Mouse (Mus musculus) thymus, postnatal 14 days (tissue): Measurements from ENCODE around the gene Hs6st3.
A peak's percentile ranks its signal among the peaks of the same experiment; 100 is the strongest.

Experiments used
- DNase-seq: peaks from one replicate; pipeline ENCODE4 v3.0.0; 2021

The Hs6st3 gene

DNA sequence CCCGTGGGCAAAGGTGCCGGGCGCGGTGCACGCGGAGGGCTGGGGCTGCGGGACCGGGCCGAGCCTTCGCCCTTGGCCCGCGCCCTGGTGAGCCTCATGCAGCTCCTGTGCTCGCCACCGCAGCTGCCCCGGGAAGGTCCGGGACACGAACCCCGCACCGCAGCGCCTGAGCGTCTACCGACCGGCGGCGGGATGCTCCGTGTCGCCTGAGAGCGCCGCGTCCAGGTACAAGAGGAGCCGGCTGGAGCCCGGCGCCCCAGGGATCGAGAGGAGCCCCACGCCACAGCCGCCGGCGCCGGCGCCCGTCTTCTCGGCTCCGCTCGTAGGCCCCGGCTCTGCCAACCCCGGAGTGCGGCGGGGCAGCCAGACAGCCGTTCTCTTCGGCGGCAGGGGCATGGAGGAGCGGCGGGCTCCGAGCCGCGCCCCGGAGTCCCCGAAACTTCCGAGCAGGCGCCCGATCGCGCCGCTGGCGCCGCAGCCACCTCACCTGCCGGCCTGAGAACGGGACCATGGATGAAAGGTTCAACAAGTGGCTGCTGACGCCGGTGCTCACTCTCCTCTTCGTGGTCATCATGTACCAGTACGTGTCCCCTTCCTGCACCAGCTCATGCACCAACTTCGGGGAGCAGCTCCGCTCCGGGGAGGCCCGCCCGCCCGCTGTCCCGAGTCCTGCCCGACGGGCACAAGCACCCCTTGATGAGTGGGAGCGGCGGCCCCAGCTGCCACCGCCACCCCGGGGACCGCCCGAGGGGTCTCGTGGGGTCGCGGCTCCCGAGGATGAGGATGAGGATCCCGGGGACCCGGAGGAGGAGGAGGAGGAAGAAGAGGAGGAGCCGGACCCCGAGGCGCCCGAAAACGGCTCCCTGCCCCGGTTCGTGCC is at the start of gene Hs6st3:
Gene Hs6st3 (plus strand): TSS at position 436 of the 880 bp plus-strand sequence.
- DNase-seq: peak; percentile 5

DNA sequence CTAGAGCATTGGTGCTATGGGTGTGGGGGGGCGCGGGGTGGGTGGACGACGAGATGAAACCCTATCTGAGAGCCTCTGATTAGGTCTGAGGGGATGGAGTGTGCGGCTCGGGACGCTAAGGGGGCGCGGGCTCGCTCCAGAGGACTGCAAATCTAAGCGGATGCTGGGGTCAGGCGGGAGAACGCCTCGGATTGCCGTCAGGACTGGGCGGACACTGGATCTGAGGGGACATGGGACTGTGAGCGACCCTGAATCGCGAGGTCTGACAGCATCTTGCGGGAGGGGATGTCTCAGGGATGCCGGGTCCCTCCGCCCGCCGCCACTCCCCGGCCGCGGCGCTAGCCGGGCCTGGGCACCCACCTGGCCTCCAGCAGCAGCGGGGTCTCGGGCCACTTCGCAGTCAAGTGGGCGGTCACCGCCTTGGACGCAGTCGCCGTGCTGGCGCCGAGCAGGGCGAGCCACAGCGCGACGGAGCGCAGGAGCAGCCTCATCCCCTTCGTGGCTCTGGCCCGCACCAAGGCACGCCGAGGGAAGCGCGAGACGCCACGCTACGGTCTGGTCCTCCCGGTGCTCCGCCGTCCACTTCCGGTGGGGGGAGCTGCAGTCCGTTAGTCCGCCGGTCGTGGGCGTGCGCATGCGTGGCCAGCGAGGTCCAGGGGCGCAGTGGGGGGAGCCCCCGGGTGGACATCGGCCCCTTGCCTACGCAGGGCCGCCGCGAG is 39.1 kb upstream of the Hs6st3 start, which contains the start of gene Uggt2:
Gene Uggt2 (minus strand): TSS at position 580 of the 719 bp plus-strand sequence.
- no peak for DNase-seq

DNA sequence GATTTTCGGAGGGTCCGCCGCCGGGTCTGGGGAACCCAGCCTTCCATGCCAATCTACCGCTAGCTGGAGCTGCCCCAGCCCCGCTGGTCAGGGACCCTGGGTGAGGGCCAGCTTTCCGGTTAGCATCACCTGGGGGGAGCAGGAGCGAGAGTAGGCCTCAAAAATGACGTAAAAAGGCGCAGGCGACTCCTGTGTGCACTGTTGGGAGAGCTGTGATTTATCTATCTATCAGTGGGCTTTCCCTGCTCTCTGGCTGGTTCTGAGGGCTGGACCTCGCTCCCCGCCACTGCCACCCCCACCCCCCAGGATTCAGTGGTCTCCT is 38.6 kb upstream of the Hs6st3 start:
- DNase-seq: no peak

- no peak for DNase-seq
Observed at GRCm38 (mm10) chr14:119107591-119107990, 30.6 kb upstream of the Hs6st3 start.

DNA sequence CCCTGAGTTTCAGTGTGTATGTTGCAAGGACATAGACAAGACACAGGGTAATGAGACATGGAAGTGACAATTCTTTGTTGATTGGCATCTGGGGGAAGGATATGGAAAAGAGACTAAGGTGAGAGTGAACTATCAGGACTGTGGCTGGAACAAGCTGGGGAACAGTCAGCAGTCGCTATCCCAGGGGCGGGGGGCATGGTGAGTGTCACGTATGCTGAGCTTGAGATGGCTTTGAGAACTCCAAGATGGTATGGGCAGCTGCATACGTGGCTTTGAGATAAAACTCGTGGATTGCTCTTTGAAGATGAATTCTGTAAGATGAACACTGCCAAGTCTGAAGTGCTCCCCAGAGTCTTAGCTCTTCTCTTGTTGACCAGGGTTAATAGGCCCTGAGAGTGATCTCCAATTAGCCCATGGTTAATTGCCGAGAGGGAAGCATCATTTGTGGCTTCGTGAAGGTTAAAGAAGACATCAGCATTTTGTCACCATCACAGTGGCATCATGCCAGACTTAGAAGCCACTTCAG is 29.3 kb upstream of the Hs6st3 start:
- DNase-seq: no peak

GRCm38 (mm10) chr14:119109776-119110218 is 28.3 kb upstream of the Hs6st3 start:
- no peak for DNase-seq

- no peak for DNase-seq
Observed at GRCm38 (mm10) chr14:119112558-119112957, 25.6 kb upstream of the Hs6st3 start.

DNA sequence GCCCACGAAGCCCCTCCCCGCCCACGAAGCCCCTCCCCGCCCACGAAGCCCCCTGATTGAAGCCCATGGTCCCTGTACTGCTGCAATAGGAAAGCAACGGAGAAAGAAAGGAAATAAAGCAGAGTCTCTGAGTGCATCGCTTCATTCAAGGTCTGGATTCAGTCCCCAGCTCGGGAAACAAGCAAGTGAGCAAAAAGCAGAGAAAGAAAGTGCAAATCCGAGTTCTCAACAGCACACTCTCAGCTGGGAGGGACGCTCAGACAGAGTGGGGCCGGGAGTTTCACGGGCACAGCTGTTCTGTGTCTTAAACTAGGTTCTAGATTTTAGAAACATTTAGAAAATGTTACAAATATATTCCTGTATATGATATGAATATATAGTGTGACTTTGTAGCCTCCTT is 14.6 kb upstream of the Hs6st3 start:
- no peak for DNase-seq

- DNase-seq: no peak
Observed at GRCm38 (mm10) chr14:119124061-119124460, 14.1 kb upstream of the Hs6st3 start.

GRCm38 (mm10) chr14:119125840-119126239 is 12.3 kb upstream of the Hs6st3 start:
- no peak for DNase-seq

- no peak for DNase-seq
Observed at GRCm38 (mm10) chr14:119127330-119127729, 10.8 kb upstream of the Hs6st3 start.

GRCm38 (mm10) chr14:119137512-119137905 is 632 bp upstream of the Hs6st3 start:
- DNase-seq: peak; percentile 19

DNA sequence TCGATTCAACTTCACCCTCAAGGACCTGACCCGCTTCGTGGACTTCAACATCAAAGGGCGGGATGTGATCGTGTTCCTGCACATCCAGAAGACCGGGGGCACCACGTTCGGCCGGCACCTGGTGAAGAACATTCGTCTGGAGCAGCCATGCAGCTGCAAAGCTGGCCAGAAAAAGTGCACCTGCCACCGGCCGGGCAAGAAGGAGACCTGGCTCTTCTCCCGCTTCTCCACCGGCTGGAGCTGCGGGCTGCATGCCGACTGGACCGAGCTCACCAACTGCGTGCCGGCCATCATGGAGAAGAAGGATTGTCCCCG is 602 bp downstream of the Hs6st3 start:
- DNase-seq: no peak

- no peak for DNase-seq
Observed at GRCm38 (mm10) chr14:119139381-119139950, 1.3 kb downstream of the Hs6st3 start.

- no peak for DNase-seq
Observed at GRCm38 (mm10) chr14:119153088-119153487, 14.9 kb downstream of the Hs6st3 start.

GRCm38 (mm10) chr14:119193905-119194304 is 55.8 kb downstream of the Hs6st3 start:
- no peak for DNase-seq

DNA sequence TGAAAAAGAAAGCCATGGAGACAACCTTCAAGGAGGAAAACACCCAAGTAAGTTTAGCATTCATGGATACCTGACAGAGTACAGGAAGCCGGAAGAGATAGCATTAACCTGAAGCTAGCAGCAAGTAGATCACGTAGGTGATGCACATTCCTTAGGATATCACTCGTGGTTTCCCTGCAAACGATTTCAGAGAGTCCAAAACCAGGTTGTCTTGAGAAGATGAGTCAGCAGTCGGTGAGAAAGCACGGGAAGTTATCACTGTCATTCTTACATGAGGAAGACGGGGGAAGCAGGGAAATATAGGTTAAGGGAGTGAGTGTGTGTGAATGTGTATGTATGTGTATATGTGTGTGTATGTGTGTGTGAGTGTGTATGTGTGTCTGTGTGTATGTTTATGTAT is 65.4 kb downstream of the Hs6st3 start:
- DNase-seq: no peak

- DNase-seq: no peak
Observed at GRCm38 (mm10) chr14:119215576-119216309, 77.6 kb downstream of the Hs6st3 start.

DNA sequence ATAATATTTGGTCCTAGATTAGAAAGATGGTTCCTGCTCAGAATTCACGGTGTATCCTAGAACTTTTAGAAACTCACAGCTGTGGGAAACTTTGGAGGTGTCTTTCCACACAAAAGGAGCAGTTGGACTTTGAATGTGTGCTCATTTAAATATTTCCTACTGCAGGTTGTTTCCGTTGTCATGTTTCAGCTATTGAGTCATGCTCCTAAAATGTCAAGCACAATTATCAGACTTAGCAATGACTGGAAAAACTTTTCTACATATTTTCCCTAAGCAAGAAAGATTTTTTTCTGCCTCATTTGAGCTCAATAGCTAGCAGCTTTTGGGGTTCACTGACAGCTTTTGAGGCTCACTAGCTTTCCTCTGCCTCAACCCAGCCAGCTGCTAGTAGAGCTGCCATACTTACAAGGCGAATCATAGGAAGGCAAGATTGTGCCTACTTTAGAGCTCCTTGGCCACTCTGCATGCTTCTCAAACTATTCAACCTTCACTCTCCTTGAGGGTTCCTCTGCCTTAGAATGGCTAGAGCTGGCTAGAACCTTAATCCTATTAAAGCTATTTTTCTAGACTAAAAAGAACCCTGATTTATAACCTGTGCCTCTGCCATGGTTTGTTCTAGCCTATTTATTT is 89.7 kb downstream of the Hs6st3 start:
- DNase-seq: no peak

- DNase-seq: no peak
Observed at GRCm38 (mm10) chr14:119233598-119233997, 95.5 kb downstream of the Hs6st3 start.

GRCm38 (mm10) chr14:119247131-119247530 is 109.0 kb downstream of the Hs6st3 start:
- no peak for DNase-seq

- no peak for DNase-seq
Observed at GRCm38 (mm10) chr14:119248001-119248607, 110.0 kb downstream of the Hs6st3 start.
